Mouse (Mus musculus) macrophage (primary cell): Measurements from ENCODE around the gene Ptpru. TPM values are rescaled to one million over a fixed set of nuclear protein-coding genes. Genes with fewer than 3 reads are reported as not detected.

Experiments used
- H3K27ac ChIP-seq: fragments of 350-480 bp; formaldehyde crosslinking; 2 replicates; pipeline ENCODE4 v1.9.0; 2021
- H3K36me3 ChIP-seq: fragments of 350-480 bp; formaldehyde crosslinking; 2 replicates; pipeline ENCODE4 v1.9.0; 2021; ENCODE audit errors: inconsistent target
- H3K4me3 ChIP-seq: fragments of 350-480 bp; formaldehyde crosslinking; 2 replicates; pipeline ENCODE4 v1.9.0; 2021; ENCODE audit errors: inconsistent target
- H3K79me2 ChIP-seq: fragments of 350-480 bp; formaldehyde crosslinking; 2 replicates; pipeline ENCODE4 v1.9.0; 2021; ENCODE audit errors: inconsistent target
- WGBS: methylation state at CpG from one replicate; pipeline ENCODE4 v1.1.7; 2026; ENCODE audit warnings: inconsistent platforms; ENCODE audit not compliant: missing documents; 5-methylcytosine and 5-hydroxymethylcytosine counted together
- polyA plus RNA-seq: library from polyadenylated mRNA; stranded (reverse); fragments of 250-400 nt; gene quantifications from 3 replicates; pipeline ENCODE4 v1.2.4, GENCODE M21; 2018; ENCODE audit warnings: inconsistent platforms

Ptpru gene
- polyA plus RNA-seq, 1 experiment from 2014 or later = 0.11 TPM

DNA sequence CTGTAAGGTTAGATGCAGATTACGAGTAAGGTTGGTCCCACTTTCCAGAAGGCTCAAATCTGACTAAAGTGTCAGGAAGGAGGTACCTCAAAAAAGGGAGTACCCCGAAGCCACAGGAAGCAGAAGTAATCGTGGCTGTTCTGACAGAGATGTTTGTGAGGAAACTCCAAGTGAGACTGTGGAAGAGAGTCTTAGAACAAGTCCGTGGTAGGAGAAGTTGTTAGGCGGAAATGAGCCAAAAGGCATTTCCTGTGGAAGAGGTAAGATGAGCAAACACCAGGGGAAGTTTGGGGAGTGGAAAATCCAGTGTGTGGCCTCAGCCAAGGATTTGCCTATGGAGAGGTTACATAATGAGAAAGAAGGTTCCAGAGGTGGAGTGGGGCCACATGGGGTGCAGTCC lies 16.9 kb upstream of the Ptpru start:
- Histone ChIP-seq H3K36me3 (no peaks in the 10 kb centered on the region), H3K79me2 (no peaks in the 10 kb centered on the region), H3K27ac (no peak overlapping the region), H3K4me3 (no peak overlapping the region)
- 10% methylated on average over 5 of the region's 5 CpGs for WGBS

DNA sequence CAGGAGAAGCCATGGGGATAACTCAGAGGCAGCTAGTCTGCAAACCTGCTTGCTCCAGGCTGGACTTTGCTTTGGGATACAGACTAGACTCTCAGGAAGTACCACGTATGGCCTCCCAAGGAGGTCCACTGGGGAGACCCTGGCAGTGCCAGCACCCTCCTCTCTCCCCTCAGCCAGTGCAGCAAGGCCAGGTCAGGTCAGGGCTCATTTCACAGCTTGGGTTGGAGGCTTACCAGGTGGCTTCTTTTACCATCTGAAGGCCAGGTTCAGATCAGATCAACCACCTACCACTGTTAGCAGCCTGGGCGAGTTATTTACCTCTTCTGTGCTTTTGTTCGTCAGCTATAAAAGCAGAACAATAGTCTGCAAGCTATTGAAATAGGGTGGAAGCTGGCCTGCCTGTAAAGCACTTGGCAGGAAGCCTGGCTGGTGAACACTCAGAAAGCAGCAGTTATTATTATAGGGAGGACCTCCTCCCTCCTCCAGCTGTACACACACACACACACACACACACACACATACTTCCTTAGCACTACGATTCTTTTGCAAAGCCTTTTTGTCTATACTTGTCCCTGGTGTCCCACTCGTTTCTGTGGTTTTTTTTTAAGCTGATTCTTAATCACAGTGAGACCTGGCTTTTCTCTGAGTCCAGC lies 12.0 kb upstream of the Ptpru start:
- Histone ChIP-seq H3K4me3 (no peak overlapping the region), H3K36me3 (no peaks in the 10 kb centered on the region), H3K27ac (no peak overlapping the region), H3K79me2 (no peaks in the 10 kb centered on the region)
- WGBS = 31% methylated on average over 5 of the region's 5 CpGs

DNA sequence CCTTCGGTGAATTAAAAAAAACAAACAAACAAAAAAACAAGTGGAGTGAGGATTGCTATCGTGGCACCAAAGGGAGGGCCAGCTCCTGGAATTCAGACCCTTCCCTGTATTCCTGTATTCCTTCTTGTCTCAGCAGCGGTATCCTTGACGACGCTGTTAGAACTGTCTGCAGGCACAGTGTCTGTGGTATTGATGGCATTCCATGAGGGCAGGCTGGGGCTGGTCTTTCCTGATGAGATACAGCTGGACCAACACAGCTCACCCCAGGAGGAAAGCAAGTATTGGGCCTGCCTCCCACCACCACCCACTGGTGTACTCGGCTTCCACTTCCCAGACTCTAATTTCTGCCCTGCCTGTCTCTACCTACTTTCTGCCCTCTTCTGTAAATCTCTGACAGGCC lies 10.0 kb upstream of the Ptpru start:
- WGBS = 99% methylated on average over 6 of the region's 6 CpGs
- peaks cover 15% of the 10 kb centered on the region; the same call in 1 of the 2 replicates for H3K79me2 ChIP-seq
- no peak overlapping the region for H3K27ac ChIP-seq
- no peaks in the 10 kb centered on the region for H3K36me3 ChIP-seq
- no peak overlapping the region for H3K4me3 ChIP-seq

DNA sequence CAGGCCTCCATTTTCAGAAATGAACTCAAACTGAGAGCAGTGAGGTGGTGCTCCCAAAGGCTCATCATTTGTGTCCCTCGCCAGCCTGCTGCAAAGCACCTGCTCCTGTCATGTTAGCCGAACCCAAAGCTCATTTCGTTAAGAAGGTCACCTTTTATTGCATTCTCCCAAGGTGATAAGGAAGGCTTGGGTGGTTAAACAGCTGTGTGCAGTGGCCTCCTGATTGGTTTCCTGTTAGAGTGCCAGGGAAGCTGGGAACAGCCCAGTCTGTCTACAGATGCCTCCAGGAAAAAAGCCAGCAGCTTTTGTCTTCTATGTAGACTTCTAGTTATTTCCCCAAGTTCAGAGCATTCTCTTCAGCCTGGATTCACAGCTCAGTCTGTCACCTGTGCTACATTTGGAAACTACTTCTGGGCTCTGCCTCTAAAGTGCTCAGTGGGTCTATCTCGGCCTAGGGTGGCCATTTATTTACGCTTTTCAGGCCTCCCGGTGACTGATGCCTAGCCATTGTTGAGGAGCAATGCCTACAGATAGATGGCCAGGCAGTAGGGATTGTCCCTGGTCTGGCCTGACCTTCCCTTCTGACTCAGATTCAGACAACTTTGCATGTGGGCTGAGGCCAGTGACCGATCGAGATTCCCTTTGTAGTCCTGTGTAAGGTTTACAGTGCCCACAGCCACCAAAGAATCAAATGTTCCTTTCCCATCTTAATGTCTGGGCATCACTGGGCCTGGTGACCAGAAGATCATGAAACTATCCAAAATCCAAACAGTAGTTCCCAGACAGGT lies 8.1 kb upstream of the Ptpru start:
- Histone ChIP-seq H3K79me2 (peaks cover 15% of the 10 kb centered on the region; the same call in 1 of the 2 replicates), H3K27ac (no peak overlapping the region), H3K36me3 (no peaks in the 10 kb centered on the region), H3K4me3 (no peak overlapping the region)
- 89% methylated on average over 8 of the region's 8 CpGs for WGBS

- H3K79me2 ChIP-seq = peaks cover 15% of the 10 kb centered on the region; the same call in 1 of the 2 replicates
- WGBS = 0% methylated on average over 36 of the region's 37 CpGs
- no peaks in the 10 kb centered on the region for H3K36me3 ChIP-seq
- H3K27ac ChIP-seq = no peak within 1 kb of the TSS
- peak within 1 kb of the TSS; percentile 62 for H3K4me3 ChIP-seq
These were observed 5.2 kb upstream of the Ptpru start, which contains the start of gene Mecr for GRCm38 (mm10) chr4:131843290-131843743. Mecr (plus strand) TSS chr4:131843470.

DNA sequence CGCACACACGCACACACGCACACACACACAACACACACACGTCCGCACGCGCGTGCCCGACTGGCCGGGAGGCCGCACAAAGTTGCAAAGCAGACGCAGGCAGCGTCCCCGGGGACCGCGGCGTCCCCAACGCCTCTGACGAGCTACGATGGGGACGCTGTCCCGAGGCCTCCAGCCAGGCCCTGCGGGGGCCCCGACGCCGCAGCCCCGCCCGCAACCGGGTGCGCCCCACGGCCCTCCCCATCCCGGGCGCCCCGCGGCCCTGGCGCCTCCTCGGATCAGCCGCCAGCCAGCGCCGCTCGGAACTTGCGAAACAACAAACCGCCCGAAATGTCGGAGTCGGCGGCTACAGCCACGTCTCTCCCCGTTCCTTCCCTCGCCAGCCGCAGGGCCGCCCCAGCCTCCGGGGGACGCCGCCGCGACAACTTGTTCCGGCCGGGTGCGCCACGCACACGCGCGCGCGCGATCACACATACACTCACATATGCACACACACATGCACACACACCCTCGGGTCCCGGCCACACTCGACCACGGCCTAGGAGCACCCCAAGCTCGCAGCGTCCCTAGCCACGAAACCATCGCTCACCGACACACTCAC lies 1.1 kb downstream of the Ptpru start:
- Histone ChIP-seq H3K27ac (no peak overlapping the region), H3K4me3 (no peak overlapping the region), H3K79me2 (no peaks in the 10 kb centered on the region), H3K36me3 (no peaks in the 10 kb centered on the region)
- under 1% methylated on average over 65 of the region's 76 CpGs for WGBS

DNA sequence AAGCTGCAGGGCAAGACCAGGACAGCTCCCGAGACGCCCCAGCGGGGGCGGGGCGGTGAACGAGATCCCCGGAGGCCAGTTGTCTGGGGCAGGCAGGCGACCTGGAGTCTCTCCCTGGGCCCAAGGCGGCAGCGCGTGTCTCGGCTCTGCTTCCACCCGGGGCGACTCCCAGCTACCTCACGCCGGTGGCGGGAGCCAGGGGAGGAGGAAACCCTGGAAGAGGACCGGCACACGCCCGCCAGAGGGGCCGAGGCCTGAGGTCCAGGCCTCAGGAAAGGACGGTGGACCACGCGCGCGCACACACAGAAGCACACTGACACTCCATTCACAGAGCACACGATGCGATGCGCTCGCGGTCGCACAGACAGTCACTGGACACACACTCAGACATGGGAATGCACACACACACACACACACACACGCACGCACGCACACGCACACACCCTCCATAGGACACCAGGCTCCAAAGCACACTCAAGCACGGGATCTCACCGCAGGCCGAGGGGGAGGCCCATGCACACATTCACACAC lies 1.7 kb downstream of the Ptpru start:
- Histone ChIP-seq H3K4me3 (no peak overlapping the region), H3K27ac (no peak overlapping the region), H3K79me2 (no peaks in the 10 kb centered on the region), H3K36me3 (no peaks in the 10 kb centered on the region)
- 8% methylated on average over 33 of the region's 39 CpGs for WGBS

GRCm38 (mm10) chr4:131833971-131834609 lies 4.0 kb downstream of the Ptpru start:
- WGBS = 75% methylated on average over 9 of the region's 9 CpGs
- Histone ChIP-seq H3K4me3 (no peak overlapping the region), H3K27ac (no peak overlapping the region), H3K36me3 (no peaks in the 10 kb centered on the region), H3K79me2 (no peaks in the 10 kb centered on the region)

DNA sequence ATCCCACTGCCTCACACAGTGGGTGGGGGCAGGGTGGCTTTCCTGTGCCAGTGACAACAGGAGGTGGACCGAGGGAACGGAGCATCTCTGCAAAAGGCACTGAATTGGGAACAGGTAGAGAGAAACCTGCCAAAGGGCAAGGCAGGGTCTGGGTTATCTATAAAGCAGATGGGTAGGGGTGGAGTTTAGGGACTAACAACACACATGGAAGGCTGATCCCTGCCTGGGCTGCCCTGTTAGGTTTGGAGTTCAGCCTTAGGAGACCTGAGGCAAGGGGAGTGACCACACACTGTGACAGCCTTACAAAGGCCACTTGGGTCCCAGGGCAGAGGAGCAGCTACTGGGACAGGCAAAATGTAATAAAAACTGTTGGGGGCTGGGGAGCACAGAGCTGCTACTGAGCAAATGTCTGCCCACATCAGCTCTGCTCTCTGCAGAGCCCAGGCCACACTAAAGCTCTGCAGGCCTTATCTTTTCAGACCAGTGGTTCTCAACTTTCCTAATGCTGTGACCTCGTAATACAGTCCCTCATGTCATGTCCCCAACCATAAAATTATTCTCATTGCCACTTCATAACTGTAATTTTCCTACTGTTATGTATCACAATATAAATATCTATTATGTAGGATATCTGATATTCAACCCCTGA lies 5.2 kb downstream of the Ptpru start:
- H3K79me2 ChIP-seq = no peaks in the 10 kb centered on the region

DNA sequence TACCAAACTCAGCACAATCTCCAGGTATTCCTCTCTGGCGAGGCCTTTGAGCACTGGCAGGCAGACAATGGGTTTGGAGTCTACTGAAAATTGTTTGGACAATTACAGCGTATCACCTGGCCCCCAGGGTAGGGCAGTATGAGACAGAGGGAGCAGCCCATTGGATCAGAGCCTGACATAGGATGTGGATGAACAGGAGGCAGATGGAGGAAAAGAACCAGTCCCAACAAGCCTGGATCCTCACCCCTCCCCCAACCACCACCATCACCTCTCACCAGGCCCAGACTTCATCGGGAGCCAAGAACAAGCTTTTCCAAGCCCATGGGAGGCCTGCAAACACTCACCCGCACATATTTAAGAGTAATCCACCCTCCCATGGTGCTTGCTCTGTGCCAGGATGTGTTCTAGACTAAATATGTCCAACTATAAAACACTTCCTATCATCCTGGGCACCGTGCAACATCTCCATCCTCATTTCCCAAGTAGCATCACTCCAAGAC lies 6.5 kb downstream of the Ptpru start:
- Histone ChIP-seq H3K79me2 (no peaks in the 10 kb centered on the region), H3K4me3 (no peak overlapping the region), H3K36me3 (no peaks in the 10 kb centered on the region), H3K27ac (no peak overlapping the region)
- WGBS = 93% methylated on average over 5 of the region's 5 CpGs

More for the DNA sequence above, 5.2 kb downstream of the Ptpru start:
- no peaks in the 10 kb centered on the region for H3K36me3 ChIP-seq
- 98% methylated on average over 3 of the region's 3 CpGs for whole genome bisulfite sequencing
- no peak overlapping the region for H3K27ac ChIP-seq
- H3K4me3 ChIP-seq = no peak overlapping the region

DNA sequence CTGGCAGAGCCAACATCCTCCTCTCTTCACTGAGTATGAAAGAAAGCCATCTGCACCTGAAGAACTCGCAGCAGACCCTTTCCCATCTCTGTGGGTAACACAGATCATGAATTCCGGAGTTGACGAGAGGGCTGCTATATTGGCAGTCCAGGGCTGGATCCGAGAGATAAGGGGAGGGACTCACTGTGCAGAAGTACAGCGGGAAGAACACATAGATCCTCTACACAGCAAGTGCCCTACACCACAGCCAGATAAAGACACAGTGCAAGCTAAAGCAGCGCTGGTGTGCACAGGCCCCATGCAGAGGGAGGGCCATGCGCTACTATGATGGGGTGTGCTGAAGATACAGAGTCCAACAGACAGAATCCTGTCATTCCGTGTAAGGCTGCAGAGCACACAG lies 9.0 kb downstream of the Ptpru start:
- WGBS = 87% methylated on average over 8 of the region's 8 CpGs
- Histone ChIP-seq H3K4me3 (no peak overlapping the region), H3K27ac (no peak overlapping the region), H3K36me3 (no peaks in the 10 kb centered on the region), H3K79me2 (no peaks in the 10 kb centered on the region)

DNA sequence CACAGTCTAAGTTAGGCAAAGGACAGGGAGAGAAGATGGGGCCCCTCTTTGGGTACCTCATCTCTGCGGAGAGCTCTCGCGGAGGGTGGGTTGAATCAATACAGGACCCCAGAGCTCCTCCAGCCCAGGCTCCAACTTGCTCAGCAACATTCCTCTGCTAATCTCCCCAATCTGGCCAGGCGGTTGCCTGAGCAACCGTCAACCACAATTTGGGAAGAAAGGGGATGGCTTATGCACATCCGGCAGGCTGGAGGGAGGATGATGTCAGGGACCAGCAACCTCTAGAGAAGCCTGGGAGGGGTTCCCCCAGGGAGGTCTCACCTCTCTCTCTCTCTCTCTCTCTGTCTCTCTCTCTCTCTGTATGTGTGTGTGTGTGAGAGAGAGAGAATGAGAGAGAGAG lies 11.2 kb downstream of the Ptpru start:
- WGBS = 64% methylated on average over 6 of the region's 6 CpGs
- Histone ChIP-seq H3K27ac (no peak overlapping the region), H3K36me3 (no peaks in the 10 kb centered on the region), H3K79me2 (no peaks in the 10 kb centered on the region), H3K4me3 (no peak overlapping the region)

GRCm38 (mm10) chr4:131825830-131826229 lies 12.3 kb downstream of the Ptpru start:
- 34% methylated on average over 8 of the region's 8 CpGs for WGBS
- Histone ChIP-seq H3K4me3 (no peak overlapping the region), H3K79me2 (no peaks in the 10 kb centered on the region), H3K27ac (no peak overlapping the region), H3K36me3 (no peaks in the 10 kb centered on the region)

- 58% methylated on average over 3 of the region's 3 CpGs for whole genome bisulfite sequencing
- H3K27ac ChIP-seq = no peak overlapping the region
- no peak overlapping the region for H3K4me3 ChIP-seq
These were observed 13.1 kb downstream of the Ptpru start for GRCm38 (mm10) chr4:131824939-131825338.

More at GRCm38 (mm10) chr4:131824939-131825338, 13.1 kb downstream of the Ptpru start:
- Histone ChIP-seq H3K79me2 (no peaks in the 10 kb centered on the region), H3K36me3 (no peaks in the 10 kb centered on the region)
